Mouse (Mus musculus) lung, embryonic 14.5 days (tissue): ENCODE measurements around the gene Gm3106. TPM values are rescaled to one million over a fixed set of nuclear protein-coding genes. Genes with fewer than 3 reads are reported as not detected.
"Not testable (repeated sequence)": the region's sequence is repeated elsewhere in the genome, so short reads cannot be mapped to it uniquely, and the experiment has no call there.

ENCODE experiments used
- ATAC-seq: fragments of 200-750 bp; cut with Nextera tagmentation; 2 replicates; pipeline ENCODE4 v1.8.0; 2017; ENCODE audit warnings: mild to moderate bottlenecking, moderate TSS enrichment, moderate library complexity; ENCODE audit not compliant: insufficient read depth
- DNase-seq: peaks from one replicate; pipeline ENCODE4 v3.0.0-alpha.2; 2015
- H3K27ac ChIP-seq: fragments of 300-500 bp; sonication (generic); 2 replicates; pipeline ENCODE4 v1.5.1; 2014; ENCODE audit warnings: low read depth, mild to moderate bottlenecking, moderate library complexity
- H3K27me3 ChIP-seq: fragments of 300-500 bp; sonication (generic); 2 replicates; pipeline ENCODE4 v1.6.1; 2014; ENCODE audit warnings: low read length, control low read depth; ENCODE audit not compliant: insufficient read depth
- H3K36me3 ChIP-seq: fragments of 300-500 bp; sonication (generic); 2 replicates; pipeline ENCODE4 v1.6.1; 2014; ENCODE audit warnings: control low read depth; ENCODE audit not compliant: insufficient read depth
- H3K4me1 ChIP-seq: fragments of 300-500 bp; sonication (generic); 2 replicates; pipeline ENCODE4 v1.6.1; 2014; ENCODE audit warnings: antibody characterized with exemption, control low read depth; ENCODE audit not compliant: insufficient read depth
- H3K4me2 ChIP-seq: fragments of 300-500 bp; sonication (generic); 2 replicates; pipeline ENCODE4 v1.6.1; 2014; ENCODE audit warnings: mild to moderate bottlenecking
- H3K4me3 ChIP-seq: fragments of 300-500 bp; sonication (generic); 2 replicates; pipeline ENCODE4 v1.5.1; 2014; ENCODE audit warnings: low read depth, low read length
- H3K9ac ChIP-seq: fragments of 300-500 bp; sonication (generic); 2 replicates; pipeline ENCODE4 v1.6.1; 2014
- H3K9me3 ChIP-seq: fragments of 300-500 bp; sonication (generic); 2 replicates; pipeline ENCODE4 v1.6.1; 2016; ENCODE audit warnings: low read depth, low read length, control low read depth
- WGBS: fragments of 180-500 bp; shearing (Covaris S2); extraction: QIAGEN DNeasy Blood & Tissue Kit; methylation state at CpG from one replicate; pipeline ENCODE4 v1.1.7; 2014; 5-methylcytosine and 5-hydroxymethylcytosine counted together
- polyA plus RNA-seq: library from polyadenylated mRNA; unstranded; fragments of >200 nt; fragmentation: Nextera tagmentation; extraction: Ambion mirVana; gene quantifications from 2 replicates; pipeline ENCODE4 v1.2.1, GENCODE M21; 2014

The Gm3106 gene
- polyA plus RNA-seq: not detected in 2 replicates

GRCm38 (mm10) chr5:94217705-94218104 lies at the start of gene Gm3106:
Gene Gm3106, plus strand, starts transcription at chr5:94218005.
- H3K4me1 ChIP-seq, H3K4me3 ChIP-seq, H3K27ac ChIP-seq, DNase-seq, H3K9me3 ChIP-seq, H3K9ac ChIP-seq, H3K4me2 ChIP-seq, H3K36me3 ChIP-seq, ATAC-seq, H3K27me3 ChIP-seq: not testable (repeated sequence)
- WGBS: no CpG with 5 or more reads among the region's 2 CpGs

Other genes starting within 250 kb of the Gm3106 start
- not detected in 2 replicates for gene BC061212, start 147.5 kb upstream of the Gm3106 start, polyA plus RNA-seq
- gene Gm6351, start 141.6 kb upstream of the Gm3106 start, polyA plus RNA-seq: not detected in 2 replicates
- gene A430089I19Rik, start 88.8 kb downstream of the Gm3106 start, polyA plus RNA-seq: not detected in 2 replicates
- gene Gm6502, start 96.4 kb downstream of the Gm3106 start, polyA plus RNA-seq: not detected in 2 replicates
- not detected in 2 replicates for gene AA792892, start 121.7 kb downstream of the Gm3106 start, polyA plus RNA-seq
- not detected in 2 replicates for gene Gm7682, start 227.8 kb downstream of the Gm3106 start, polyA plus RNA-seq